Mouse (Mus musculus) heart, embryonic 16.5 days (tissue): ENCODE measurements around the gene Pnpla3. TPM values are rescaled to one million over a fixed set of nuclear protein-coding genes. Genes with fewer than 3 reads are reported as not detected.

ENCODE experiments used
- ATAC-seq: fragments of 200-750 bp; cut with Nextera tagmentation; replicated peaks from 2 replicates; pipeline ENCODE4 v1.8.0; 2017; ENCODE audit warnings: moderate number of reproducible peaks; ENCODE audit not compliant: insufficient read depth, low FRiP score; ENCODE audit errors: extremely low read depth
- H3K27ac ChIP-seq: fragments of 300-500 bp; sonication (generic); 2 replicates; pipeline ENCODE4 v1.5.1; 2014; ENCODE audit warnings: mild to moderate bottlenecking, low read length, control low read depth, moderate library complexity
- H3K27me3 ChIP-seq: fragments of 300-500 bp; sonication (generic); 2 replicates; pipeline ENCODE4 v1.6.1; 2014; ENCODE audit warnings: low read length, mixed read lengths; ENCODE audit not compliant: control insufficient read depth, insufficient read depth
- H3K36me3 ChIP-seq: fragments of 300-500 bp; sonication (generic); 2 replicates; pipeline ENCODE4 v1.6.1; 2014; ENCODE audit not compliant: control insufficient read depth, insufficient read depth
- H3K4me1 ChIP-seq: fragments of 300-500 bp; sonication (generic); 2 replicates; pipeline ENCODE4 v1.6.1; 2014; ENCODE audit warnings: low read length, mixed read lengths; ENCODE audit not compliant: control insufficient read depth, insufficient read depth
- H3K4me2 ChIP-seq: fragments of 300-500 bp; sonication (generic); 2 replicates; pipeline ENCODE4 v1.6.1; 2014; ENCODE audit warnings: low read depth, mild to moderate bottlenecking, control low read depth, low read length
- H3K4me3 ChIP-seq: fragments of 300-500 bp; sonication (generic); 2 replicates; pipeline ENCODE4 v1.5.1; 2014; ENCODE audit warnings: mild to moderate bottlenecking, control low read depth, low read length
- H3K9ac ChIP-seq: fragments of 300-500 bp; sonication (generic); 2 replicates; pipeline ENCODE4 v1.6.1; 2014; ENCODE audit warnings: low read length, control low read depth
- H3K9me3 ChIP-seq: fragments of 300-500 bp; sonication (generic); replicated peaks from 2 replicates; pipeline ENCODE4 v1.6.1; 2016; ENCODE audit warnings: low read length; ENCODE audit not compliant: control insufficient read depth
- WGBS: fragments of 180-500 bp; shearing (Covaris S2); extraction: QIAGEN DNeasy Blood & Tissue Kit; methylation state at CpG from one replicate; pipeline ENCODE4 v1.1.7; 2014; 5-methylcytosine and 5-hydroxymethylcytosine counted together
- polyA plus RNA-seq: library from polyadenylated mRNA; unstranded; fragments of >200 nt; fragmentation: Nextera tagmentation; extraction: Ambion mirVana; gene quantifications from 2 replicates; pipeline ENCODE4 v1.2.1, GENCODE M21; 2015

Gene Pnpla3
- polyA plus RNA-seq, 1 experiment from 2014 or later = 0.71 TPM

DNA sequence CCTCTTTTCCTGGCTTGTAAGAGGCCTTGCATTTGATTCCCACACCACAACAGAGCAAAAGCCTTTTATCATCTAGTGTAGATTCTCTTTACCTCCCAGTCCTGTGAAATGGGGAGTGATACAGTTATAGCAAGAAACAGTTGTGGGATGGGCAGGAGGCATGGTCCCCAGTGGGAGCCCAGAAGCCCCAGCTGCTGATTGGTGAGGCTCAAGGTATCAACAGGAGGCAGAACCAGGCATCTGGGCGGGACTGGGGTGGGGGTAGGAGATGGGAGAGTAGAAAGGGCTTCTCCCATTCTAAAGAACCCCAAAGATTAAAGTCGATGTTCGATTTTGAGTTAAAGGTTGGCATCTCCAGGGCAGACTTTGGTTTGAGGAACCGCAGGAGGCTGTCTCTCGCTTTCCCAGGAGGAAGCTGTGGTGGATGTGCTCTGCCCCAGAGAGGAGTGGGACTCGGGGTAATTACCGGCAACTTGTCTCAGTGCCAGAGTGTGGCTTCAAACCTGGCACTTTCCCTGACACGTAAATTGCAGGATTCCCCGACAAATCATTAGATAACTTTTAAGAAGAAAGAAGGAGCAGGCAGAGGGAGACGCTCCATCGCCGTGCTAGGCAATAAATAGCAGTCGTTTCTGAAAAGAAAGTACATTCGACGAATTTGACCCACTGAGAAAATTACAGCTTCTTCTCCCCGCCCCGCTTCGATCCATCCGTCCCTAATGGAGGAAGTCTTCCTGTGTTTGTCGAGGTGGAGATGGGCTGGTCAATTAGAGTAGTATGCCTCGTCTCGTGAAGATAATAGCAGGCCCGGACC lies 50.5 kb downstream of the Pnpla3 start:
- H3K27me3 ChIP-seq = no peaks in the 10 kb centered on the region
- H3K9me3 ChIP-seq = no peaks in the 10 kb centered on the region
- no peak overlapping the region for H3K4me3 ChIP-seq
- peak overlapping the region; percentile 1; the same call in 1 of the 2 replicates for H3K4me2 ChIP-seq
- H3K27ac ChIP-seq = peak overlapping the region; percentile 46
- H3K4me1 ChIP-seq = peaks cover 30% of the 10 kb centered on the region
- 0 out of 2 replicates have a peak overlapping the region, but pooled peaks have one; percentile 9 for H3K9ac ChIP-seq
- WGBS = 42% methylated on average over 23 of the region's 23 CpGs
- peaks cover 3% of the 10 kb centered on the region; the same call in 1 of the 2 replicates for H3K36me3 ChIP-seq
- no peak for ATAC-seq

DNA sequence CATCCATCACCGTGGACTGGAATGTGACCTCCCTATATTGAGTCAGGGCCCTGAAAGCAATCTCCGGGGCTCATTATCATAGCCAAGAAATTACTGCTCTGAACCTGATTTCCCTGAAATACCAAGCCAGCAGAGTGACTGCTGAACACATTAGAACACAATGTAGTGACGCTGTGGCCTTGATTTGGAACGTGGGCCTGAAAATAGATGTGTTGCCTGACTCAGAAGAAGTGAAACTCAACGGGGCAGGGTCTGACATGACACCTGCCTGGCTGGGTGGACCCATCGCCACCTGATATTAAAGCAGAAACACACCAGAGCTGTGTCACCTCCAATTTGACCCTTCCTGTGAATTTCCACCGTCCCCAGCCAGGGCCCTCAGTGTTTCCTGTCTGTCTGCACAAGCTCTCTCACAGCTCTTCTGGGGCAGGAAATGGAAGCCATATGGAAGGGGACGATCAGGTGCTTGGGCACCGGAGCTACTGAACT lies 51.2 kb downstream of the Pnpla3 start:
- H3K36me3 ChIP-seq = peaks cover 3% of the 10 kb centered on the region; the same call in 1 of the 2 replicates
- H3K4me3 ChIP-seq = no peak overlapping the region
- no peaks in the 10 kb centered on the region for H3K9me3 ChIP-seq
- H3K27me3 ChIP-seq = no peaks in the 10 kb centered on the region
- H3K4me2 ChIP-seq = peak overlapping the region; percentile 1; the same call in 1 of the 2 replicates
- peaks cover 27% of the 10 kb centered on the region for H3K4me1 ChIP-seq
- peak overlapping the region; percentile 46 for H3K27ac ChIP-seq
- ATAC-seq = peak; percentile 33
- no peak overlapping the region for H3K9ac ChIP-seq
- 7% methylated on average over 9 of the region's 9 CpGs for WGBS

DNA sequence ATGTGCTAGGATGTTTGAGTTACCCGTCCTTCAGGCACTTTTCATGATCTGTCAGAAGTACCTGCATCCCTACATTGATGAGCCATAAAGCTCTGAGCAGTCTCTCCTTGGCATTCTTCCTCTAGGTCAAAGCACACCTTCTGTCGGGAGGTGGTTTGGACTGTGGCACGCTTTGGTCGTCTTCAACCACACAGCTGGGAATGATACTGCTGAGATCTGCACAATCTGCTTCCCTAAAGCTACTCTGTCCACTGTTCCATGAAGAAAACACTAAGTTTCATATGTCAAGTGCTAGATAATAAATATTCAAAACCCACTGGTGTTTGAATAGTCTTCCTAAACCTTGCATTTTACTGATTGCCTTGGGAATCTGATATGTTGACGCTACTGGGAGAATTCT lies 53.9 kb downstream of the Pnpla3 start:
- peaks cover 21% of the 10 kb centered on the region for H3K4me1 ChIP-seq
- H3K9ac ChIP-seq = no peak overlapping the region
- no peak for ATAC-seq
- no peak overlapping the region for H3K4me3 ChIP-seq
- no peaks in the 10 kb centered on the region for H3K36me3 ChIP-seq
- no peak overlapping the region for H3K27ac ChIP-seq
- no peaks in the 10 kb centered on the region for H3K9me3 ChIP-seq
- no peaks in the 10 kb centered on the region for H3K27me3 ChIP-seq
- no peak overlapping the region for H3K4me2 ChIP-seq
- WGBS = 60% methylated on average over 5 of the region's 5 CpGs

DNA sequence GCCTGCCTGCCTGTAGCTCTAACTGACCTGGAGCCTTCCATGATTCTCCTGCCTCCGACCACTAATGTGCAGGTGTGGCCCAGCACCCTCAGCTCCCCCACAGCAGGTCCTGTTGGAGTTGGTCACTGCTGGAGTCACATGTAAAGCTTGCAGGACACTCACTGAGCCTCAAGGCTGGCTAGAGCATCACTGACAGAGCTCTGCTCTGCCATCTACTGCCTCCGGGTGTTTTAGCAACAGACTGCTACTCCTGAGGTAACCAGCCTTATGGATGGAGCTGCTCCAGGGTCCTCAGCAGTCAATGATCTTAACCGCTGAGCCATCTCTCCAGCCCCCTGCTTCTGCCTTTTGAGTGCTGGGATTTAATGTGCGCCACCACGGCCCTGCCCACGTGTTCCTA lies 55.8 kb downstream of the Pnpla3 start:
- no peaks in the 10 kb centered on the region for H3K9me3 ChIP-seq
- no peaks in the 10 kb centered on the region for H3K36me3 ChIP-seq
- H3K27ac ChIP-seq = 0 out of 2 replicates have a peak overlapping the region, but pooled peaks have one; percentile 6
- 30% methylated on average over 6 of the region's 6 CpGs for WGBS
- peaks cover 17% of the 10 kb centered on the region for H3K4me1 ChIP-seq
- no peak overlapping the region for H3K4me2 ChIP-seq
- no peak; the same call in 1 of the 2 replicates for ATAC-seq
- H3K27me3 ChIP-seq = no peaks in the 10 kb centered on the region
- no peak overlapping the region for H3K4me3 ChIP-seq
- no peak overlapping the region for H3K9ac ChIP-seq

DNA sequence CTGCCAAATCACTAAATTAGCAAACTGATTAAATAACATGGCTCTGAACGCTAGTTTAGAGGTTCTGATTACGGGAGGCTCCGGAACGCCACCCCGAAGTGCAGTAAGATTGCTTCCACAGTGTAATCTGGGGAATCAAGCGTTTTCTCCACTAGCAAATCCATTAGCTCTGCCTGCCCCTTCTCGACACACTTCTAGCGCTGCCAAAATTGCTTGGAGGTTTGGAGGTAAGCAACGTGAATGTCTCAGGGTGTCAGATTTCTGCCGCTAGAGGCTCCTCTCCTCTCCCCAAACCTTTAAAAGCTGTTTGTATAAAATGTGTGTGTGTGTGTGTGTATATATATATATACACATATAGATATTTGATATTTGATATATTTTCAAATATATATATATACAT lies 57.1 kb downstream of the Pnpla3 start:
- no peak overlapping the region for H3K4me3 ChIP-seq

DNA sequence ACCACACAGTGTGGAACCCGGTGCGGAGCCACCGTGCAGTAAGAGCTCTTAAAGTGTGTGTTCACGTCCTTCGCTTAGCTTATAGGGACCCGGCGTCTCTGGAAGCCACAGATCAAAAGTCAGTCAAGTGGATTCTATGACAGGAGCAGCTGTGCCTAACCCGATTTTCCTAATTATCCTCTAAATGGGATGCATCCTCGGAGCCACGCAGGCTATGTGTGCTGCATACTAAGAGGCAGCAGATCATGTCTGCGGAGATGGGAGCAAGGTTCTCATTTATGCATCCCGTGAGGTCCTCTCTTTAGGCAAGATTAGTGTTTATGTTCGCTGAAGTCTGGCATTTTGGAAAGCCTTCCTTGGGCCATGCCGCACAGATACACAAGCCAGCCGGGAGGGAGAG lies 59.3 kb downstream of the Pnpla3 start:
- Histone ChIP-seq H3K36me3 (no peaks in the 10 kb centered on the region), H3K4me1 (peaks cover 18% of the 10 kb centered on the region)
- 88% methylated on average over 15 of the region's 15 CpGs for WGBS

More for the DNA sequence above, 57.1 kb downstream of the Pnpla3 start:
- H3K4me2 ChIP-seq = no peak overlapping the region
- no peaks in the 10 kb centered on the region for H3K36me3 ChIP-seq
- no peak for ATAC-seq
- no peaks in the 10 kb centered on the region for H3K27me3 ChIP-seq
- H3K4me1 ChIP-seq = peaks cover 8% of the 10 kb centered on the region; the same call in 1 of the 2 replicates
- H3K27ac ChIP-seq = no peak overlapping the region
- H3K9me3 ChIP-seq = no peaks in the 10 kb centered on the region
- no peak overlapping the region for H3K9ac ChIP-seq
- WGBS = 49% methylated on average over 10 of the region's 10 CpGs

DNA sequence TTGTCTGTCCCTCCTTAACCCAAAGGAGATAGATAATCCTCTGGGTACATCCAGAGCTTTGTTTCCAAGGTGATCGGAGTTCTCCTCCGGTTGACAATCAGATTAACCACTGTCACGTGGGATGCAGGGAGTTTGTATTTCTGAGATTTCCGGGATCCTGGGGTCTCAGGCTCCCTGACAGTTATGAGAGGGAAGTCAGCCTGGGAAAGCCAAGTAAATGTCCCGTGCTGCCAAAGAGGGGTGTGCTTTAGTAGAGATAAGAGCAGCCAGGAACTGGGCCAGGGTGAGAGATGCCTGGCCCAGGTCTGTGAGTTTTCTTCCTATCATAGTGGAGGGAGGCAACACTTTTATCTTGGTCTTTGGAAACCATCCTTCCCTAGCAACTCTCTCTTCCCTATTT lies 63.0 kb downstream of the Pnpla3 start:
- H3K9me3 ChIP-seq = no peaks in the 10 kb centered on the region
- peaks cover 6% of the 10 kb centered on the region; the same call in 1 of the 2 replicates for H3K36me3 ChIP-seq
- peak overlapping the region; percentile 69 for H3K4me3 ChIP-seq
- 13% methylated on average over 5 of the region's 5 CpGs for WGBS
- ATAC-seq = no peak
- peak overlapping the region; percentile 77 for H3K9ac ChIP-seq
- H3K27me3 ChIP-seq = no peaks in the 10 kb centered on the region
- peak overlapping the region; percentile 83 for H3K27ac ChIP-seq
- H3K4me2 ChIP-seq = peak overlapping the region; percentile 81
- peaks cover 20% of the 10 kb centered on the region for H3K4me1 ChIP-seq

More for the DNA sequence above, 59.3 kb downstream of the Pnpla3 start:
- H3K4me2 ChIP-seq = no peak overlapping the region
- no peak overlapping the region for H3K9ac ChIP-seq
- H3K9me3 ChIP-seq = no peaks in the 10 kb centered on the region
- no peak overlapping the region for H3K4me3 ChIP-seq
- no peak overlapping the region for H3K27ac ChIP-seq
- no peaks in the 10 kb centered on the region for H3K27me3 ChIP-seq
- ATAC-seq = no peak

DNA sequence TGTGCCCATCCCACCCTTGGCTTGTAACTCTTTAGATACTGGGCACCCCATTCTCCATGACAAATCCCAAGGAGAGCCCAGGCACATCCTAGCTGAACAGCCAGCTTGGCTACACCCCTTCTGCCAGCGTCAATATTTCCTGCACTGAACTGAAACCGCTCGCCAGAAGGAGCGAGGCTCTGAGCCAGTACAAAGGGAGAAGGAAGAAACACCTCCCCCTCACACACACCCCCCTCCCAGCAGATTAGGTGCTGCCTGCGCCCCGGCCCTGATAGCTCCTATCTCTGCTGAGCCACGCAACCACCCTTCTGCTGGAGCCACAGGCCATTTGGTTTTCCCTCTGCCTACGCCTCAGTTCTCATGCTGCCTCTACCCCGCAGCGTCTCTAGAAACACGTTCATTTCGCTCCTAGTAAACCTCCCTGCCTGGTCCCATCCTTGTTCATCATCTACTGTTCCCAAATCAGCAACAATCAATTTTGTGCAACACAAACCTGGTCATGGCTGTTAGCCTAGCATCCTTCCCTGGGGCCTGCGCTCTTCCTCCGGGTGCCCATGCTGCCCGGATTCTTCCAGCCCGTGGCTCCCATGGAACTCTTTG lies 63.6 kb downstream of the Pnpla3 start:
- ATAC-seq = peak; percentile 33; the same call in 1 of the 2 replicates
- peak overlapping the region; percentile 81 for H3K4me2 ChIP-seq
- 5% methylated on average over 16 of the region's 16 CpGs for WGBS
- peak overlapping the region; percentile 69 for H3K4me3 ChIP-seq
- no peaks in the 10 kb centered on the region for H3K9me3 ChIP-seq
- no peaks in the 10 kb centered on the region for H3K27me3 ChIP-seq
- peaks cover 6% of the 10 kb centered on the region; the same call in 1 of the 2 replicates for H3K36me3 ChIP-seq
- H3K9ac ChIP-seq = peak overlapping the region; percentile 77
- peak overlapping the region; percentile 83 for H3K27ac ChIP-seq
- peaks cover 20% of the 10 kb centered on the region for H3K4me1 ChIP-seq
